Mouse (Mus musculus): ENCODE results near the gene Dock1.

The Dock1 gene

DNA sequence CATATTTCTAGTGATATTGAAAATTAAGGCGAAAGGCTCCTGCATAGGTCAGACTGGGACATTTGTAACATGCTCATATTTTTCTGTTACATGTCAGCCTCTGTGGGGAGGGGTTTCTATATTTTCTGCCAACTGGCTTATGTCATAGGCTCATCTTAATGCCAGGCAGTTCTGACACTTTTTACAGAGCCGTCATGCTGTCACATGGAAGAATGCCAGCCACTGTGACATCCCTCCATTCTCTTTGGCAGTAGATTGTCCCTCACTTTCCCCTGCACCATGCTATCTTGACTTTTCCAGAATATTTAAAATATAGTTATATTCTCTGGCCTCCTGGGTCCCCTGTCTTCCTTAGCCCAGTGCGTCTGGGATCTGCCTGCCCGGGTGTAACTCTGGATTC, 172.3 kb downstream of the Dock1 start:
- no peak for DNase-seq

DNA sequence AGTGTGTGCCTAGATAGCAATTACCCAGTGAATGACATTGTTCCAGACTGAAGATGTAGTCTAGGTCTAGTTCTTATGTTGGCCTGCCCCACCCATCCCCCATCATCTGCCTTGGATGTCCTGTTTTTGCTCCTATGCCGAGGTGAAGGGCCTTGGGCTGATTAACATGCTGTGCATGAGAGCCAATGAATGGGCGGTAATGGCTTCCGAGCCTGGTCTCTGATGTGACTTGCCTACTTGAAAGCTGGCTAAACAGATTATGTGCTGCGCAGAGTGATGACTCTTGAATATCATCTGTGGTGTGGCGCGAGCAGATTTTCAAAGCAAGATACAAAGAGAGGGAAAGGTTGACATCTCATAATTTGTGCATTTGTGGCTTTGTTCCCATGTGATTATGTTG, 191.5 kb downstream of the Dock1 start:
- no peak for DNase-seq

DNA sequence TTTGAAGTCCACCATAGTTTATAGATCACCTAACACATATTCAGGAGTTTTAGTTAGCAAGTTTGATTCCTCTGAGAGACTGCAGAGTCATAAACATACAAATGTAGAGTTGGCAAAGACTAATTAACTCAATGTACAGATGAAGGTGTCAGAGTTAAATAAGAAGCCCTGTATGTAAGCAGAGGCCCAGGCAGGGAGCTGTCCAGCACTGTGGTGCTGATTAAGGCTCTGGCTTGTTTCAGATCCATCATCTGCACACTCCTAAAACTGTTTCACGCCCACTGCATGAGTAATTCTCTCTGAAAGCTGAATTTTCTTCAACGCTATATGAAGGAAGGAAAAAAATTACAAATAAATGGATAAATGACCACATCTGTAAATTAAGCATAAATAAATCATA, 193.7 kb downstream of the Dock1 start:
- DNase-seq: peak; percentile 35 to 51

DNA sequence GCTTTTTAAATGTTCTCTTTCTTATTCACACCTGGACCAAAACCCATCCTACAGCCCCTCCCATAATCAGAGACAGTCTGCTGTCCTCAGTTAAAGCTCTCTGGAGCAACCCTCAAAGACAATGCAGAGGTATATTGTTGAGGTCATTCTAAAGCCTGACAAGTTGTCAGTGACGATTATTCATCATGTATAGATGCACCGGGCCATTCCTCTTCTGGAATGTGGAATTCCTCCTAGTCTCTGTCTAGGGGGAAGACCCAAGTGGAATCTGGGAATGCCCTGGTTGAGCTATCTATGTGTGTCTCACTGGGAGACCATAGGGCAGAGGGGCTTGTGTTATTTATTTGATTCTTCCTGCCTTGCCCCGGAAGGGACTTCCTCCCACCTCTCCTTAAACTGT, 202.1 kb downstream of the Dock1 start:
- DNase-seq: no peak

GRCm38 (mm10) chr7:134872981-134873380, 202.5 kb downstream of the Dock1 start:
- DNase-seq: no peak

DNA sequence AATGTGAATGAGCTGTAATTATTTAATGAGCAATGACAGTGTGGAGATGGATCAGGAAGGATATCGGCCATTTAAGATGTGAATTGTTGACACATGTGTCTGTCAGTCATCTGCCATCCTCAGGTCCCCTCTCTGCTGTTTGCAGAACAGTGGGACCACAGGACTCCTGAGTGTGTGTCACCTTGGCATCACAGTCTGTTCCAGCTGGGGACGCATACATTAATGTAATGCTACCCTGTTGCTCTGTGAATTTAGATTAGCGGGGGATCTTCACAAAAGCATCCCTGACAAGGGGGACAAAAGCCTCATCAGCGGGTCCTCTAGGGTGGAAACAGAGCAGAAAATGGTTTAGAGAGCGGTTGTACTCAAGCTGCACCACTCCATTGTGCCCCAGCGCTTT, 208.5 kb downstream of the Dock1 start:
- no peak for DNase-seq

DNA sequence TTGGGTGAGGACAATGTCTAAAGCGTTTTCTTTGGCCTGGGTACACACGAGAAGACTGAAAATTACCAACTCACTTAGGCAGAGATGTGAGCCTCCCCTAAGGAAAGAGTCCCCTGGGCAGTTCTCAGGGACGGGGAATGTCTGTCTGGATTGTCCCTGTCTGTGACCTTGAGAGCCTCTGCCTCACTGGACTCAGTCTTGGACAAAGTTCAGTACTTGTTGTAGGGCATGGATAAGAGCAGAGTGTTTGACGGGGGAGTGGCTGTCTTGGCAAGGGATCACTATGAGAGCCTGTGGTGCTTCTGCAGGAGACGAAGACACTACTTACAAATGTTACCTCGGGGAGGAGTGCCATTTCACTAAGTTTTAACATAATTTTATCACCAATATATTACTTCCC, 210.0 kb downstream of the Dock1 start:
- DNase-seq: no peak

DNA sequence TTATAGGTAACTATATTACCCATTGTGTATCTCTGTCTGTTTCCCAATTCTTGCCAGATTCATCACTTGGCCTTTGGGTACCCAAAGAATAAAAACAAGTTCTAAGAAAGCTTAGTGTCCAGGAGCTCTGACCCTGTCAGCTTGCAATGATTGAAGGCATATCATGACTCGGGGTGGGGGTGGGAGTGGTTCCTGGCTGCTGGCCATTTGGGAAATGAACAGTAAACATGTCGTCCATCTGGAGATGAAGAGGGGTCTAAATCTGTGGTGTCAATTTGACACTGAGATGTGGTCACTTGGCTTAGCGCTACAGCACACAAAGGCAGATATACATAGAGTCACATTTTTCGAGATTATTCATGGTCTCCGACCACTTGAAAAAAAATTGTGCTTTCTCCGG, 213.1 kb downstream of the Dock1 start:
- no peak for DNase-seq

DNA sequence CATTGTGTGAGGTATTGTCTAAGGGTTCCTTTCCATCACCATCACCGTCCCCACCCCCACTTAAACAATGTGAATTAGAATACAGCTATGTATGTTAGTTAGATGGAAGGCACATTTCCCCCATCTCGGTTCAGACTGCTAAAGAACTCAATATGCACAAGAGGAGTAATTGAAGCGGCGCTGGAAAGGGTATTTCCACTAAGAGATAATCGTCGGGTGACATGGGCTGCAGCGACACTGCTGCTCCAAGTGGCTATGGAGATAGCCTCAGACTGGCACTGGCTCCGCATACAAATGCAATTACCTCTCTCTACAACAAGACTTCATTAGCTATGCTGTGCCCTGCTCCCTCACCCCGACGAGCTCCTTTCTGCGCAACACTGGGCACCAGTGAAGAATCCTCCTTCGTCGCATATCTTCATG, 222.0 kb downstream of the Dock1 start:
- no peak for DNase-seq

GRCm38 (mm10) chr7:134892972-134893371, 222.5 kb downstream of the Dock1 start:
- no peak for DNase-seq

- no peak for DNase-seq
Observed at GRCm38 (mm10) chr7:134894604-134895003, 224.2 kb downstream of the Dock1 start.

DNA sequence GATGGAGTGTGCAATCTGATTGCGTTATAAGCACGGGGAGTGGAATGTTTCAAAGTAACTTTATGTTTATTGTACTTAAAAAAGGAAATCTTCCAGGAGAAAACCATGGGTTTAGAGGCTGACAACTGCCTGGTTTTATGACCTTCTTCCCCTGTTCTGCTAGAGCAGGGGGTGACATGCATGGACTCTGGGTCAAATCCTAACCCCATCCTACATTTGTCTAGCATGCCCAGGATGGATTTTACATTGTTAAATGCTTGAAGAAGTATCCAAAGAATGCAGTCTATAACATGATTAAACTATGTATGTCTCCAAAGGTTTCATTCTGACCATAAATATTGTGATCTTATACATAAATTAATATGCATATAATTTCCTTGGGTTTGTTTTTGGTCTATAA, 229.0 kb downstream of the Dock1 start:
- no peak for DNase-seq

DNA sequence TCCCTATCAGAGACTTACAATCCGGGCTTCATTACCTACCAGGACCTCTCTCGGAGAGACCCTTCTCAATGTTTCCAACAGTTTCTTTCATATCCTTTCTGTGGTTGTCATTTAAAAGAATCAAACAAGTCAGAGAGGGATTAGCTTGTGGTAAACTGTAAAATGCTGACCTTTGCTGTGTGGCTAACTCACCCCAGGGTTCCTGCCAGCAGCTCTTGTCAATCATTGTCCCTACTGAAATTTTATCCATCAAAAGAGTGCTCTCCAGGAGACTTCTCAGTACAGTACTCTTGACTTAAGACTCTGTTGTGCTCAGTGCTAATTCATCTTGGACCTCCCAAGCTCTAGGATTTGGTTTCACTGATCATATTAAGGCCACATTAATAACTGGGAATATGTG, 231.5 kb downstream of the Dock1 start:
- DNase-seq: no peak

GRCm38 (mm10) chr7:134931886-134932285, 261.4 kb downstream of the Dock1 start:
- DNase-seq: no peak

- peak in 1 of 2 experiments; percentile 7 for DNase-seq
Observed at GRCm38 (mm10) chr7:134937471-134937926, 267.0 kb downstream of the Dock1 start.

GRCm38 (mm10) chr7:134937927-134938609, 267.6 kb downstream of the Dock1 start, which contains the start of gene Fam196a:
Gene Fam196a (minus strand): TSS chr7:134938430.
- DNase-seq: peak; percentile 35 to 56

- no peak for DNase-seq
Observed at GRCm38 (mm10) chr7:134941891-134942290, 271.4 kb downstream of the Dock1 start.

- no peak for DNase-seq
Observed at GRCm38 (mm10) chr7:134943063-134943462, 272.6 kb downstream of the Dock1 start.

DNA sequence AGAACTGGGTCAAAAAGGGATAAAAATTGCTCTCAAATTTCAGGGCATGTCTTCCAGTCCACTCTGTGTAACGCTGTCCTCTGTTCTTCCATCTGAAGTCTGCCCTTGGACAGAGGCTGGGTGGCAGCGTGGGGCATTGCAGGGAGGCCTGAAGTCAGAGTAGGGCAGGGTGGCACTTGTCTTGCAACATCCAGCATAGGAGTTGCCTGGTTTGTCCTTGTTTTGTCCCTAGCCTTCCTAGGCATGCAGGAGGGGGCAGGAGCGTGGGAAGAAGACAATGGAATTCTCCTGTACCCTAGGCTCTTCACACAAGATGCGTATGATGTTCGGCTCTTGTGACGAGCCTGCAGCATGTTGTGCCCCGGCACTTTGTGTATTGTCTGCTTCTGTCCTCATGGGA, 273.2 kb downstream of the Dock1 start:
- DNase-seq: no peak

DNA sequence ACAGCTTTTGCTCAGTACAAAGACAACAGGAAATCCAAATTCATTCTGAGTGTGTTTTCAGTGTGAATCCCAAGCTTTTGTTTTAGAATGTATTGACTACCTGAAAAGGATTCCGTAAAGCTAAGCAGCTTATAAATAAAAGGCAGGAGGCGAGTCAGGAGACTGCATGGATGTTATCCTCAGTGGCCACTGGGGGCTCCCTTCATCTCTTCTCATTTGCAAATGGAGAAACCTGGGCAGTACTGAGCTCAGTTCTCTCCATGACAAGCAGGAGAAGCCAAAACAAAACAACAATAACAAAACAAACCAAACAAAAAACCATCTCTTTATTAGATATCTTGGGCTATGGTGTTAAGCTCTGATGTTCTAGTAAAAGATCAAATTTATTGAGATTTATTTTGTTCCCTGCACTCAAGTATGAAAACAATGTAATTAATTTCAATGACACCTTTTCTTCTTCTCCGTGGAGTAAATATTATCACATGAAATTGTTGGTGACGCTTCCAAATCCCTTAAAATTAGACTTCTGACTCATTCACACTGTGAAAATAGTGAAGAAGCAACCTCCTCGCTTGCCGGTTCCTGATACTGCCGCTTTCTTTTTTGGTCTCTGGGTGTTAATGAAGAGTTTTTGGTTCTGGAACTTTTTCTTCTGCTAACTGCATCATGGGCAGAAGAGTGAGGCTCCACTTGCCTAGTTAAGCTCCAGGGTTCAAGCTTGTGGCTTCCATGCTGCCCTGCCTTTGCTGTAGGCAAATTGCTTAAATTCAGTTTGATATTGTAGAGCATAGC, 275.7 kb downstream of the Dock1 start:
- DNase-seq: no peak

DNA sequence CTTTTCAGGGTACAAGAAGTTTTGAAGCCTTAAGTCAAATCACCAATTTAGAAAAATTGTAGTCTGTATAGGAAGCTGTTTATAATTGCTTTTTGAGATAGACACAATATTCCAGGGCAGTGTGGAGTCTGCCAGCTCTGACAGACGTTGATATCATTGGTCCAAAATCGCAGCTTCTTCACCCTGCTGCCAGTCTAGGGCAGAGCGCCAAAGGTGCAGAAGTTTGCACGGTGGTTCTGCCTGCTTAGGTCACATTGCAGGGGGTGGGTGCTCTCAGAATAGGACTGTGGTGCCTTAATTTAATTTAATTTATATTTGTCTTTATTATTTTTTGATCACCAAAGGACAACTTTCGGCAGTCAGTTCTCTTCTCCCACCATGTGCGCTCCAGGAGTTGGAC, 288.6 kb downstream of the Dock1 start:
- DNase-seq: no peak

DNA sequence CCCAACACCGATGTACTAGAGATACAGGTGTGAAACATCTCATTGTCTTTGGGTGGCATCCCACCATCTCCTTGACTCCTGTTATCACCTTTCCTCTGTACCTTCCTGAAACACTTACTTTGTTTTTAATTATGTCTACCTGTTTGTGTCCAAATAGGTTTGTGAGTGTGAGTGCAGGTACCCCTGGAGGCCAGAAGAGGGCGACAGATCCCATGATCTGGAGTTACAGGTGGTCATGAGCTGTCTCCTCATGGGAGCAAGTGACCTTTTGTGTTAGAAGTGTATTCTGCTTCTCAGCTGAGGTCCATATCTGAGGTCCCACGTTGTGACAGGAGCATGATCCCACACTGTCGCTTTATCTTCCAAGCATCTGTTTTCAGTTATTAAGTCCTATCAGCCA, 290.4 kb downstream of the Dock1 start:
- DNase-seq: no peak

DNA sequence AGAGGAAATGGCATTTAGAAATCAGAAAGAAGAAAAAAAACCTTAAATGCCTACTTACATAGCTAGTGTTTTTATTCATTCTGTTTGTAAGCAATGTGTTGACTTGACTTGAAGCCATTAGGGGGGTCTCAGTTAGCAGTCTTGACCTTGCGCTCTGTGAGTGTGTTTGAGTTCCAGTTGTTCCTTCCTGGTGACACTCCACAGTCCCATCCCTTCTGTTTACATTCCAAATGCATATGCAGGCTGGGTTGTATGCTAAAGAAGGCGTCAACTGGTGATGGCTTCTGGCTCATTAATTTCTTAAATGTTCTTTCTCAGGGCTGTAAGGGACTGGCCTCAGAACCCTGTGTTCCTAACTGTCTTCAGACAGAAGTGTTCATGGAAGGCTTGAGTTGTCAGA, 291.2 kb downstream of the Dock1 start:
- DNase-seq: no peak

DNA sequence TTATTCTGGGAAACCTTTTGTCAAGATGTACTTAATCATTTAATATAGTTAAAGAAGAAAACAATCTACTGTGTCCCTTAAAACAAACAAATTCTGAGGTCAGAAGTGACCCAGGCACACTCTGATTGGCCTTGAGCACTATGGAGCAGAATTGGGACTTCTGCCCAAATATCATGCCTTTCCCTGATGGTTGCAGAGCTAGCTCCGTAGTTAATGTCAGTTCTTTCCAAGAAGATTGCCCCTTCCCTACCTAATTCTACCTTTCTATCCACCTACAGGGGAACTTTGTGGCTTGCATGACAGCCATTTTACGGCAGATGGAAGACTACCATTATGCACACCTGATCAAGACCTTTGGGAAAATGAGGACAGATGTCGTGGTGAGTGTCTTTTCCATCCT, 319.8 kb downstream of the Dock1 start:
- DNase-seq: no peak

All from lung, postnatal 4 days (tissue).